Mouse (Mus musculus): Measurements from ENCODE around the gene Dlx4. TPM values are rescaled to one million over a fixed set of nuclear protein-coding genes. Genes with fewer than 3 reads are reported as not detected.

Dlx4 gene
- polyA plus RNA-seq, 1 experiment from 2014 or later = 0.29 TPM

DNA sequence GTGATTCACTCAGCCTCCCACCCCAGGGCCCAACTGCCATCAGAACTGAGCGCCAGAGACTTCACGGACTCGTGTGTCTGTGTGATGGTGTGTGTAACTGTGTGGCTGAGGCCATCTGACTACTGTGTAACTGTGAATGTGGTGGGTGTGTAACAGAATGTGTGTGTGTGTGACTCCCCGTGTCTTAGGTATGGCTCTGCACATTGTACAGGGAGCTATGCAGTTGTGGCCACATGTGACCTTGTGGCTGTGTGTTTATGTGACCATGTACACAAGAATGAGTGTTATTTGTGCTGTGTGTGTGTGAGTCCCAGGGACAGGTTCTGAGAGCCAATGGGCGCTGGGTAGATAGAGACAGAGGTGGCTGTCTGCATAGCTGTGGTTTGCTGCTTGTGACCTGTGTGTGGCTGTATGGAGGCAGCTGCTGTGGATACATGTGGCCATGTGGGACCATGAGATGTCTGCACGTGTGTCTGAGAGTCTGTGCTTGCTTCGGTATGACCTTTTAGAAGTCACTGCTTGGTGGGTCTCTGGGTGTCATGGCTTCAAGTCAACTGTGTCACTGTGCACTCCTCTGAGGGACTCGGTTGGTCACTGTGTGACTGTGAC, 13.8 kb upstream of the Dlx4 start:
- no peak for DNase-seq (ENCODE audit: low spot score)
- no peaks in the 10 kb centered on the region for H3K27me3 ChIP-seq (ENCODE audit: control insufficient read depth, insufficient read depth, low read length)
- ATAC-seq (replicated peaks; ENCODE audit: low FRiP score) = no peak
- H3K4me3 ChIP-seq (ENCODE audit: low read depth, low read length) = no peak overlapping the region
- H3K4me2 ChIP-seq (ENCODE audit: low read depth, low read length, severe bottlenecking) = no peak overlapping the region
- H3K9ac ChIP-seq (ENCODE audit: low read length) = no peak overlapping the region
- no peaks in the 10 kb centered on the region for H3K9me3 ChIP-seq (ENCODE audit: control insufficient read depth, low read length)
- no peak overlapping the region for H3K27ac ChIP-seq (ENCODE audit: low read depth, low read length)
- no peaks in the 10 kb centered on the region for H3K4me1 ChIP-seq (replicated peaks; ENCODE audit: control insufficient read depth, insufficient read depth, low read length)
- no peaks in the 10 kb centered on the region for H3K36me3 ChIP-seq (ENCODE audit: control insufficient read depth, insufficient read depth, low read length)
- 88% methylated on average over 8 of the region's 8 CpGs for WGBS

DNA sequence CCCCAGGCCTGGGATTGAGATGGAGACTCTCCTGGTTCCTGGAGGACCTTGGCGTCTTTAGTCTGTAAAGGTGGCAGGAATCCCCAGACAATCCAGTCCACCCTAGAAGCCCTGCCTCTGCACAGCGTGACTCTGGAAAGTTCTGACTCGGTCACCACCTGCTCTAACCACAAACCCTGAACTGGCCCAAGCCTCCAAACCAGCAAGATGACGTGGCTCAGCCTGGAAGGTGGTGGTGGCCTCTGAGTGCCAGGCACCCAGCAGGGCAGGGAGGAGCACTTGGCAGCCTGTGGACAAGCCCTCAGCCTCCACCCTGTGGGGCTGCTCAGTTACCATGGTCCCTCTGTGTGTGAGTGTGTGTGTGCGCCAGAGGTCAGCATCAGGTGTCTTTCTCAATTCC, 11.8 kb upstream of the Dlx4 start:
- WGBS = 74% methylated on average over 5 of the region's 5 CpGs

DNA sequence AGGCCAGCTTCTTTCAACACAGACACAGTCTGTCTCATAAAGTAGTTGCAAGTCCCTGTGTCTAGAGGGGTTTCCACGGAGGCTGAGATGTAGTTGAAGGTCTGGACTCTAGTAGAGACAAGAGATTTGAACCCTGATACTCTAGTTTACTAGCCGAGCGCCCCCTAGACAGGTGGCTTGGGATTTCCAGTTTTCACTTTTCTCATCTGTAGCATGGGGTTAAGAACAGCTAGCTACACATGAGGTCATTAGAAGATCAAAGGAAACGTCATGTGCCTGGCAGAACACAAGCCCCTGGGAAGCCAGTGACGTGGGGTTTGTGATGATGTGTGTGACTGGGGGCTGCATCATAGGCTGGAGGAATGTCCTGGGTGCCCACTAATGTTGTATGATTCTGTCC, 11.3 kb upstream of the Dlx4 start:
- Histone ChIP-seq H3K9ac (ENCODE audit: low read length) (no peak overlapping the region), H3K27me3 (ENCODE audit: control insufficient read depth, insufficient read depth, low read length) (peaks cover 3% of the 10 kb centered on the region; the same call in 1 of the 2 replicates), H3K9me3 (ENCODE audit: control insufficient read depth, low read length) (no peaks in the 10 kb centered on the region), H3K4me3 (ENCODE audit: low read depth, low read length) (no peak overlapping the region), H3K4me1 (replicated peaks; ENCODE audit: control insufficient read depth, insufficient read depth, low read length) (no peaks in the 10 kb centered on the region), H3K27ac (ENCODE audit: low read depth, low read length) (no peak overlapping the region), H3K4me2 (ENCODE audit: low read depth, low read length, severe bottlenecking) (no peak overlapping the region), H3K36me3 (ENCODE audit: control insufficient read depth, insufficient read depth, low read length) (no peaks in the 10 kb centered on the region)
- WGBS = 71% methylated on average over 5 of the region's 5 CpGs
- DNase-seq (ENCODE audit: low spot score) (no peak), ATAC-seq (replicated peaks; ENCODE audit: low FRiP score) (no peak)

More for the DNA sequence above, 11.8 kb upstream of the Dlx4 start:
- Histone ChIP-seq H3K4me2 (ENCODE audit: low read depth, low read length, severe bottlenecking) (no peak overlapping the region), H3K27ac (ENCODE audit: low read depth, low read length) (no peak overlapping the region), H3K9me3 (ENCODE audit: control insufficient read depth, low read length) (no peaks in the 10 kb centered on the region), H3K27me3 (ENCODE audit: control insufficient read depth, insufficient read depth, low read length) (no peaks in the 10 kb centered on the region; the same call in 1 of the 2 replicates), H3K4me3 (ENCODE audit: low read depth, low read length) (no peak overlapping the region), H3K36me3 (ENCODE audit: control insufficient read depth, insufficient read depth, low read length) (no peaks in the 10 kb centered on the region), H3K9ac (ENCODE audit: low read length) (no peak overlapping the region), H3K4me1 (replicated peaks; ENCODE audit: control insufficient read depth, insufficient read depth, low read length) (no peaks in the 10 kb centered on the region)
- ATAC-seq (replicated peaks; ENCODE audit: low FRiP score) (no peak), DNase-seq (ENCODE audit: low spot score) (no peak)

DNA sequence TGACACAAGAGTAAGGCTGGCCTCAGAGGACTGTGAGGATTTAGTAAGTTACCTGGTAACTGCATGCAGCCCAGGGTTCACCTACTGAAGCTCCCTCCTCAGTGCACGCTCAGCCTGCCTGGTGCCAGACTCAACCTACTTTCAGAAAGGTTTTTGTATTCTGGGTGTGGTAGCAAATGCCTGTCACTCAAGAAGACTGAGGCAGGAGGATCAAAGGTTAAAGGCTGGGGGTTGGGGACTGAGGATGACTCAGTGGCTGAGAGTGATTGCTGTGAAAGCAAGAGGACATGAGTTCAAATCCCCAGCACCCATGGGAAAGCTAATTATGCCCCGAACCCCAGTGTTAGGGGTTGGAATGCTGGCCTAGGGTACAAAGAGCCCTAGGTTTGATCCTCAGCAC, 9.4 kb upstream of the Dlx4 start:
- WGBS = 86% methylated on average over 2 of the region's 2 CpGs
- DNase-seq (ENCODE audit: low spot score) (no peak), ATAC-seq (replicated peaks; ENCODE audit: low FRiP score) (no peak)
- H3K36me3 ChIP-seq (ENCODE audit: control insufficient read depth, insufficient read depth, low read length) = no peaks in the 10 kb centered on the region
- H3K4me1 ChIP-seq (replicated peaks; ENCODE audit: control insufficient read depth, insufficient read depth, low read length) = no peaks in the 10 kb centered on the region
- no peak overlapping the region for H3K27ac ChIP-seq (ENCODE audit: low read depth, low read length)
- H3K4me2 ChIP-seq (ENCODE audit: low read depth, low read length, severe bottlenecking) = no peak overlapping the region
- H3K9me3 ChIP-seq (ENCODE audit: control insufficient read depth, low read length) = no peaks in the 10 kb centered on the region
- H3K27me3 ChIP-seq (ENCODE audit: control insufficient read depth, insufficient read depth, low read length) = peaks cover 18% of the 10 kb centered on the region
- H3K9ac ChIP-seq (ENCODE audit: low read length) = no peak overlapping the region
- no peak overlapping the region for H3K4me3 ChIP-seq (ENCODE audit: low read depth, low read length)

DNA sequence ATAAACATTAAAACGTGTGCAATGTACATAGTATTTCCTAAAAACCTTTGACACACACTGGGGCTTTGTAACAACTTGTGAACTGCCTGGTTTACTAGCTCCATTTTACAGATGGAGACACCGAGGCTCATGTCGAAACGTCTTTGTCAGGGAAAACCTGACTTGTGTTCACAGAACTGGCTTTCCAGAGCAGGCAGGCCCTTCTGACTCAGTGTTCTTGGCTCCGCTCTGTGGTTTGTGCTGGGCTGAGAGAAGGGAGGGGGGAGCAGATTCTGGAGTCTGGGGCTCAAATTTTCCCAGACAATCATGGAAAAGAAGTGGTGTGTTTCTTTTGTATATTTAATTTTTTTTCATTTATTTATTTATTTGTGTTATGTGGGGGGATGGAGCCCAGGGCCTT, 7.6 kb upstream of the Dlx4 start:
- ATAC-seq (replicated peaks; ENCODE audit: low FRiP score) (no peak), DNase-seq (ENCODE audit: low spot score) (no peak)
- Histone ChIP-seq H3K9ac (ENCODE audit: low read length) (no peak overlapping the region), H3K36me3 (ENCODE audit: control insufficient read depth, insufficient read depth, low read length) (no peaks in the 10 kb centered on the region), H3K9me3 (ENCODE audit: control insufficient read depth, low read length) (no peaks in the 10 kb centered on the region), H3K4me1 (replicated peaks; ENCODE audit: control insufficient read depth, insufficient read depth, low read length) (no peaks in the 10 kb centered on the region), H3K4me2 (ENCODE audit: low read depth, low read length, severe bottlenecking) (no peak overlapping the region), H3K27me3 (ENCODE audit: control insufficient read depth, insufficient read depth, low read length) (peaks cover 35% of the 10 kb centered on the region), H3K27ac (ENCODE audit: low read depth, low read length) (no peak overlapping the region), H3K4me3 (ENCODE audit: low read depth, low read length) (no peak overlapping the region)
- WGBS = 74% methylated on average over 5 of the region's 5 CpGs

DNA sequence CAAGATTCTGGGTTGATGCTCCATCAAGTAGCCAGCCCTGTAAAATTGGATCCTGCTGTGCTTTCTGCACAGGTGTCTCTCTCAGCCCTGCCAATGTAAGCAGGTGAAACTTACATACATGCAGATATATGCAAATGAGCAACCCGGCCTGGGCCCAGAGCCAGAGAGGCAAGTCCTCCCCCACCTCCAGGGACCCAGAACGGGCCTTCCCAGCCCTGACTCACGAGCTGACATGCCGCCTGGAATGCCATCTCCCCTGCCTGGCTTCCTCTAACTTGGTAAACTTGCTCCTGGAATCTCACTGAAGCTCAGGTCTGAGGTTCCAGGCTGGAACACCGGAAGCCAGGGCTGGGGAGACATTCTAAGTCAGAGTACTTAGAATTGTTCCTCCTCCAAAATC, 7.1 kb upstream of the Dlx4 start:
- no peak overlapping the region for H3K9ac ChIP-seq (ENCODE audit: low read length)
- no peak overlapping the region for H3K4me2 ChIP-seq (ENCODE audit: low read depth, low read length, severe bottlenecking)
- peaks cover 41% of the 10 kb centered on the region for H3K27me3 ChIP-seq (ENCODE audit: control insufficient read depth, insufficient read depth, low read length)
- H3K4me1 ChIP-seq (replicated peaks; ENCODE audit: control insufficient read depth, insufficient read depth, low read length) = no peaks in the 10 kb centered on the region
- no peak overlapping the region for H3K27ac ChIP-seq (ENCODE audit: low read depth, low read length)
- ATAC-seq (replicated peaks; ENCODE audit: low FRiP score) (no peak), DNase-seq (ENCODE audit: low spot score) (peak; percentile 45)
- no peak overlapping the region for H3K4me3 ChIP-seq (ENCODE audit: low read depth, low read length)
- H3K36me3 ChIP-seq (ENCODE audit: control insufficient read depth, insufficient read depth, low read length) = no peaks in the 10 kb centered on the region
- 41% methylated on average over 5 of the region's 5 CpGs for WGBS
- H3K9me3 ChIP-seq (ENCODE audit: control insufficient read depth, low read length) = no peaks in the 10 kb centered on the region

DNA sequence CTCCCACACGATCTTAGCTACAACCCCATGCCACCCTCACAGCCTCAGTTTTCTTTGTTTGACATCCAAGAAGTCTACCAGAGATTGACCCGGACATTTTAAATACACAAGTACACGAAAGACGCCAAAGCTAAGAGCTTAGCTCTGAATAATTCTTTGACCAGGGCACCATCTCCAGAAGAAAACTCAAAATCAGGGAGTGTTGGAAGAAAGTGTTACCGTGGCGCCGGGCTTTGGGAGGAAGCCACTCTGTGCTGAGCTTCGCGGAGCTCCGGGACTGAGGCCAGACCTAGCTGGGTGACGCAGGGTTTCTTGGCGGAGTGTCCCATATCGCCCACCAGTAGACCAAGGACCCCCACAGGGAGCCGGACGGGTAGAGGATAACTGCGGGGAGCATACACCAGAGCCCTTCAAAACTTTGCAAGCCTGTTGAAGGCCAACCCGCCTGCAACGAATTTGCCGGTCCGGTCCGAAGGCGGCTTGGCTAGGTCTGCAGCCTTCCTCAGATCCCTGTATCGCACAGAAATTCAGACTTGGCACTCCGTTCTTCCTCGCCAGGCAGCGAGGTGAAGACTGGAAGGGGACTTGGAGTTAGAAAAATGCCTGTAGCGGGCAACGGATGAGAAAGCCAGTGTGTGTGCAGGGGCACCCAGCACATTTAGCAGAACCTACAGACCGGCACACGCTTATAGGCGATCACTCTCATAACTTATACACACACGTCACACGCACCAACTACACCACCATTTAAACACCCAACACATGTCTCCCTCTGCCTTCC, 4.4 kb upstream of the Dlx4 start:
- Histone ChIP-seq H3K4me1 (replicated peaks; ENCODE audit: control insufficient read depth, insufficient read depth, low read length) (peaks cover 7% of the 10 kb centered on the region), H3K9me3 (ENCODE audit: control insufficient read depth, low read length) (no peaks in the 10 kb centered on the region), H3K27me3 (ENCODE audit: control insufficient read depth, insufficient read depth, low read length) (peaks cover 67% of the 10 kb centered on the region), H3K27ac (ENCODE audit: low read depth, low read length) (no peak overlapping the region), H3K4me2 (ENCODE audit: low read depth, low read length, severe bottlenecking) (no peak overlapping the region), H3K9ac (ENCODE audit: low read length) (no peak overlapping the region), H3K4me3 (ENCODE audit: low read depth, low read length) (no peak overlapping the region), H3K36me3 (ENCODE audit: control insufficient read depth, insufficient read depth, low read length) (no peaks in the 10 kb centered on the region)
- no peak for ATAC-seq (replicated peaks; ENCODE audit: low FRiP score)
- no peak for DNase-seq (ENCODE audit: low spot score)
- under 1% methylated on average over 33 of the region's 33 CpGs for WGBS

DNA sequence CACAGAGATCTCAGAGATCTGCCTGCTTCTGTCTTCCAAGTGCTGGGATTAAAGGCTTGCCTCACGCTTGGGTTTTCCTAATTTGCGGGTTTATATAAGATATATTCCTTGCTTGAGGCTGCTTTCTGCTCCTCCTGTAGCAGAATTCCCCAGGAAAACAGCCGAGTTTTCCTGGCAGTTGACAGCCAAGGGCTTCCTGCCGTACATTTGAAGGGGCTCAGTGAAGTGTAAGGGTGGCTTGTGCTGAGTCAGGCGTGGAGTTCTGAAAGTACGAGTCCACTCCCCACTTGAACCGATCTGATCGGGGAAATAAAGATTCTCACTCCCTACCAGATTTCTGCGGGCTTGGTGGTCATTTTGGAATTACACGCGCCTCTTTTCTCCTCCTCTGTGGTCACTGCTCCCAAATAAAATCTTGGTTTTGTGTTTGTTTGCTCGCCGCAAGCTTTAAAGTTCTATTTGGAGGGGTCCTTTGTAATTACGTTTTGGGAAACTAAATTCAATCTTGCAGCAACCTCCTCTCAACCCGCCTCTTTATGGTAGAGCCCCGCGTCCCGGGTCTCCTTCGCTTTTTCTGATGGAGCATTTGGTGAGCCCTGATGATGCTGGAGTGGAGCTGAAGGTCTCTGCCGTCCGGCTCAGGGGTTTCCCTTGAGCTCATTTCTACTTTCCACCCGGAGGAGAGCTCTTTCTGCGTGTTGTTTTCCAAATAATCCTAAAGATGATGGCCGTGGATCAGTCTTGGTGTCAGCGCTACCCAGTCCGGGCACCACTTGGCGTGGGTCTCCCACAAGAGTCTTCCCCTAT, 3.6 kb upstream of the Dlx4 start:
- Histone ChIP-seq H3K4me1 (replicated peaks; ENCODE audit: control insufficient read depth, insufficient read depth, low read length) (peaks cover 8% of the 10 kb centered on the region), H3K36me3 (ENCODE audit: control insufficient read depth, insufficient read depth, low read length) (no peaks in the 10 kb centered on the region), H3K27me3 (ENCODE audit: control insufficient read depth, insufficient read depth, low read length) (peaks cover 75% of the 10 kb centered on the region), H3K4me3 (ENCODE audit: low read depth, low read length) (no peak overlapping the region), H3K9ac (ENCODE audit: low read length) (no peak overlapping the region), H3K4me2 (ENCODE audit: low read depth, low read length, severe bottlenecking) (no peak overlapping the region), H3K27ac (ENCODE audit: low read depth, low read length) (no peak overlapping the region), H3K9me3 (ENCODE audit: control insufficient read depth, low read length) (no peaks in the 10 kb centered on the region)
- WGBS = 1% methylated on average over 27 of the region's 27 CpGs
- ATAC-seq (replicated peaks; ENCODE audit: low FRiP score) = no peak
- DNase-seq (ENCODE audit: low spot score) = no peak

Measured in forebrain, embryonic 11.5 days (tissue).